Mouse (Mus musculus) CH12F3 (cell line): Measurements from ENCODE around the gene Anapc1.

Experiments used
- in situ Hi-C: fragments of 300-500 bp; cut with MboI; formaldehyde crosslinking; loops from 2 replicates; pipeline ENCODE4 v1.14.3; 2020; ENCODE audit warnings: low sequenced_read_pairs

Anapc1 gene

GRCm38 (mm10) chr2:128697566-128697965, 10.4 kb upstream of the Anapc1 start:
- in situ Hi-C loops: loop anchor here (10.0 kb wide), 1 partner anchor 117 kb away; the partner anchor contains the start of gene Tmem87b

DNA sequence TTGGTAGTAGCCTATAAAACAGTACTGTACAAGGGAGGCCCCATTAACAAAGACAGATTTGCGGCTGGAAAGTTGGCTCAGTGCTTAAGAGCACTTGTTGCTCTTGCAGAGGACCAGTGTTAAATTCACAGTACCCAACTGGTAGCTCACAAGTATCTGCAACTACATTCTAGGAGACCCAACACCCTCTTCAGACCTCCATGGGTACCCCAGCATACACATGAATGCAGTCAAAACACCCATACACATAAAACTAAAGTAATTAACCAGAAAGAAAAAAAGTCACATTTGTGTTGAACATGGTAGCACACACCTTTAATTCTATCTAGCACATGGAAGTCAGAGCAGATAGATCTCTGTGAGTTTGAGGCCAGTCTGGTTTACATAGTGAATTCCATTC, 9.9 kb upstream of the Anapc1 start:
- in situ Hi-C loops: loop anchor here (10.0 kb wide), 1 partner anchor 118 kb away; the partner anchor contains the start of gene Tmem87b

GRCm38 (mm10) chr2:128696426-128696825, 9.2 kb upstream of the Anapc1 start:
- in situ Hi-C loops: loop anchor here (10.0 kb wide), 1 partner anchor 118 kb away; the partner anchor contains the start of gene Tmem87b

GRCm38 (mm10) chr2:128694548-128694947, 7.4 kb upstream of the Anapc1 start:
- in situ Hi-C loops: loop anchor here (10.0 kb wide), 1 partner anchor 120 kb away; the partner anchor contains the start of gene Tmem87b

GRCm38 (mm10) chr2:128693828-128694227, 6.6 kb upstream of the Anapc1 start:
- in situ Hi-C loops: loop anchor here (10.0 kb wide), 1 partner anchor 121 kb away; the partner anchor contains the start of gene Tmem87b

DNA sequence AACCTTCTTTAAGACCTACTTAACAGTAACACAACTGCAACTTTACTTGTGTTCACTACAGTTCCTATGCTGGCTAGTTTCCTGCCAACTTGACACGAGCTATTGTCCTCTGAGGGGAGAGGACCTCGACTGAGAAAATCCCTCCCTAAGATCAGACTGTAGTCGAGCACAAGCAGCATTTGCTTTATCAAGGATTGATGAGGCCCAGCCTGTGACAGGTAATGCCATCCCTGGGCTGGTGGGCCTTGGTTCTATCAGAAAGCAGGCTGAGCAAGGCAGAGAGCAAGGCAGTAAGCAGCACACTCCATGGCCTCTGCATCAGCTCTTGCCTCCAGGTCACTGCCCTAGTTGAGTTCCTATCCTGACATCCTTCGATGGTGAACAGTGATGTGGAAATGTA, 6.0 kb upstream of the Anapc1 start:
- in situ Hi-C loops: loop anchor here (10.0 kb wide), 1 partner anchor 122 kb away; the partner anchor contains the start of gene Tmem87b

DNA sequence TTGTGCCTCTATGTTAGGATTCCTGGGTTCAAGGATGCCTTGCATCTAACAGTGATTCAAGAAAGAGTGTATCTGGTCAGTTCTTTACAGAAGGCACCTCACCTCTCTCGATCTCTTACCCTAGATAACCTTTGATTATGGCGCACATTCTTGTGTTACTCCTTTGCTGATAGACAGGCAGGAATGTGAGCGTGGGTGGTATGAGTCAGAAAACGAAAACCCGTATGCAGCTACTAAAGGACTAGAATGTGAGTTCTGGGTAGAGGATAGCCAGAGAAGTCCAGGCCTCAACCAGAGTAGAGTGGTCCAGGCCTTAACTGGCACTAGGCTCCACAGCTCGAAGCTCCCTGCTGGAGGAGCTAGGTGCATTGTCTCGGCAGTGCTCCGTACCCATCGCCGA, 5.6 kb upstream of the Anapc1 start:
- in situ Hi-C loops: loop anchor here (10.0 kb wide), 1 partner anchor 122 kb away; the partner anchor contains the start of gene Tmem87b

GRCm38 (mm10) chr2:128692336-128692735, 5.1 kb upstream of the Anapc1 start:
- in situ Hi-C loops: loop anchor here (10.0 kb wide), 1 partner anchor 122 kb away; the partner anchor contains the start of gene Tmem87b

DNA sequence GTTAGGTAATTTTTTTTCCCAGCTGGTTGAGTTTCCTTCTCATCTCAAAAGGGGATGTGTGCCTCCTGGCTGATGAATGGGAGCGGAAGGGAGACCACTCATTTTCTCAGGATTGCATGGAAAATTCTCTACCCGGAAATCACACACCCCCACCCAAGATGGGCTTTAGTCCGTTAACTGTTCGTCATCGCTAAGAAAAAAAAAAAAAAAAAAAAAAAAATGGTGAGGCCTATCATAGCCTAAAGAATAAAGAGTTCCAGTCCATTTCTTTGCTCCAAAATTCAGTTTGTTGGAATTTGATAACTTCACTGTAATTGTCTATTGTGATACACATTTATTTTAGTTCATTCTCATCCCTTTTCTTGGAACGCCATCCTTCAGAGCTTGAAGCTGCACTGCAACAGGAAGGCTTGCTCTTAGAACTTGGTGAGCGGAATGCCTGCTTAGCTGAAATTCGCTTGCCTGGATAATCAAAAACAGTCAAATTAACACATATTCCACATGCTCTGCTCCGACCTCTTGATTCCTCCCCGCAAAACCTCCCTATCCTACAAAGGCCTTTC, 448 bp upstream of the Anapc1 start:
- in situ Hi-C loops: no loop called here

- in situ Hi-C loops: no loop called here
These were observed 6.5 kb downstream of the Anapc1 start for GRCm38 (mm10) chr2:128680661-128681060.

- in situ Hi-C loops: no loop called here
These were observed 66.6 kb downstream of the Anapc1 start for GRCm38 (mm10) chr2:128620578-128620977.

DNA sequence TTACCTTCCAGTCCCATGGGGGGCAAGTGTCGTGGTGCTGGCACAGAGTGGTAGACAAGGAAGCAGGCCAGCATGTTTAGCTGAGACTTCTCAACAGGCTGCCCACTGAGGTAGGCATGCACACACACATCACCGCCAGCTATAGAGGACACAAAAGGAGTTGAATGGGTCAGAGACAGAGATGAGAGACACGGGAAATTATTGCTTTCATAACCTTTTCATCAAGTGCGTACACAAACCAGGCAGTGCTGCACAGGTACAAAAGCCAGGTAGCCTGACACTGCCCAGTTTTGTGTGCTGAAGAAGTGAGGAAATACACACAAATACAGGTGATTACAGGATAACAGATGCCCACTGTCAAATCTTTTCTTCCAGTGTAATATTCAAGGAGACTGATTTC, 71.8 kb downstream of the Anapc1 start:
- in situ Hi-C loops: no loop called here

DNA sequence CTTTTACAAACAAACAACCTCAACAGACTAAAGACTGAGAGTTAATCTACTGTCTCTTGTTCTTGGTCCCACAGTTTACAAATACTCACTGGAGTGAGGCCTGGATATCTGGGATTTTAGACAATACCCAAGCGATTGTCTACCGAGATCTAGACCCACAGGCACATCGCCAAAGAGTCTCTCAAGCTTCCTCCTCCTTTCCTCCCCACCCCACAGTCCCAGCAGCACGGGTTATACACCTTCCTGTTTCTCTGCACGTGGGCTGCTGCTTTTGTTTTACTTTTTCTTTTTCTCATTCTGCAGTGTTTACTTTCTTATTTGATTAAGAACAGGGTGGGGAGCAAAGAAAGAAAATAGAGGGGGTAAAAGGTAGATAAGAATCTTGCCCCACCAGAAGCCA, 73.8 kb downstream of the Anapc1 start:
- in situ Hi-C loops: no loop called here

- in situ Hi-C loops: no loop called here
These were observed 74.9 kb downstream of the Anapc1 start for GRCm38 (mm10) chr2:128612275-128612674.

DNA sequence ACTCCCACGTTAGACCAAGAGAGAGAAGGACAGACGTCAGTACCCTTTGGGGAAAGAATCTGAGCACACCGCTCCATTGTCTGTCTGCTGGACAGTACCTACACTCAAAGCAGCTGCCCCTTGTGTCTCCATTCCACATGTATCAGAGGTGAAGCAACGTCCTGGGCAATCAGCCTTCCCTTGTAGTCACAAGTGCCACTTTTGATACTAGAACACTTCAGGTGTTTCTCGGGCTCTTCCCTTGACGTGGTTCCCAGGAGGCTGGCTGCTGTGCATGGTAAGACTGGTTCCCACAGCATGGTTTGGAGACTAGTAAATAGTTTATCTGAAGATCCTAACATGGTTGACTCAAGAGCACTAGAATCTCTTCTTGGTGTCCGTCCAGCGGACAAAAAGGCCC, 76.0 kb downstream of the Anapc1 start:
- in situ Hi-C loops: no loop called here

DNA sequence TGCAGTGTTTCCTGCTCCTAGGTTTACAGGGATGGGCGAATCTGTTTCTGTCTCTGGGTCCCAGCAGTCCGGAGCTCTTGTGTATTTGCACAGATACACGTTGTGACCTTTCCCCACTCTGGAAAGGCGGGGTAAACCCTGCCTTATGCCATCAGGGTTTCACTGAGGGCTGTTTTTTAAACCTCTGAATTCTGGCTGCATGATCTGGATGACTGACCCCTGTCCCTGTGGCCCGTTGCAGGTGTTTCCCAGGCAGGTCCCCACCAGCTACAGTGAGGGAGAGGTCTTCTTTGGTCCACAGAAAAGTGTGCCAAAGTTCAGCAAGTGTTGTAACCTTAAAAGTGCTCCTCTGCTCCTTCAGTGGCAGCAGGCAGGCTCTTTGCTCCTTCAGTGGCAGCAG, 77.9 kb downstream of the Anapc1 start:
- in situ Hi-C loops: no loop called here

DNA sequence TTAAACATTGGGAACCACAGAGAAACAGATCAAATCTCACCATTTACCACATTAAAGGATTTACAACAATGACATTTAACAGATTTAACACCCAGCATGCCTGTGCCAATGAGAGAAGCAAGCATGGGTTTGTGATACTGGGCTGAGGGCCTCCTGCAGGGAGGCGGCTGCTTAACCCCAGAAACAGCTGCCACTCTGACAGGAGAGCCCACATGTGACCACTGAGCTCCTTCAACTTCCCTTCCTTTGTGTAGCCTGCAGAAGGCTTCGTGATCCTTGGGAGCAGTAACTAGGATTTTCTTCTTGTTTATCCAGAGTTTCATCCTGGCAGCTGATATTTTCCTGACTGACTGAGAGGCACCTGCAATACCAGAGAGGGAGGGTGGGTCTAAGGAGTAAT, 85.7 kb downstream of the Anapc1 start:
- in situ Hi-C loops: no loop called here

GRCm38 (mm10) chr2:128592301-128592700, 94.9 kb downstream of the Anapc1 start:
- in situ Hi-C loops: no loop called here

DNA sequence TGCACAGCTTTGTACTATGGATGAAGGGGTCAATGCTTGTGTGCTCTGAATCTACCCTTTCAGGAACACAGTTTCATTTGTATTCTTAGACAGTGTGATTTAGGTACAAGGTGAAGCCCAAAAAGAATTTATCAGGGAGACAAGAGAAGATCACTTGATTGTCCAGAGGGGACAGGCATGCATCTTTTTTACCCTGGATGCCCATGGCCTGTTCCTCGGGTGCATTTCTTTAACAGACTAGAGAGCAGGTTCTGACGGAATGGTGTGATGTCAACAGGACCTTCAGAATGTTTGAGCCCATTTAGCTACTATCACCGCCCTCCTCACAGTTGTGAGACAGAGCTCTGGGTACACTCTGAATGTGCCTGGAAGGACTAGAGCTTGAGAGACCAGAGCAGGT, 96.3 kb downstream of the Anapc1 start, which contains the start of gene Spdye4c:
Gene Spdye4c, plus strand, starts transcription at position 301 of the 400 bp plus-strand sequence.
- in situ Hi-C loops: no loop called here

GRCm38 (mm10) chr2:128582881-128583280, 104.3 kb downstream of the Anapc1 start:
- in situ Hi-C loops: no loop called here

- in situ Hi-C loops: loop anchor here (10.0 kb wide), 2 partner anchors 688 to 718 kb away; no protein-coding TSS in a partner anchor
These were observed 114.2 kb downstream of the Anapc1 start for GRCm38 (mm10) chr2:128572726-128573624.
